Mouse (Mus musculus) heart, adult 2 months (tissue): ENCODE measurements around the gene Nptn. TPM values are rescaled to one million over a fixed set of nuclear protein-coding genes. Genes with fewer than 3 reads are reported as not detected.
"Not testable (repeated sequence)": the region's sequence is repeated elsewhere in the genome, so short reads cannot be mapped to it uniquely, and the experiment has no call there.

Source experiments
- DNase-seq, 2 experiments: peaks; one replicate each; pipeline ENCODE4 v3.0.0; 2021
- H3K27ac ChIP-seq: fragments of 200-600 bp; 2 replicates; pipeline ENCODE4 v1.8.1; 2022
- H3K27me3 ChIP-seq: fragments of 200-500 bp; 2 replicates; pipeline ENCODE4 v1.6.1; 2012; ENCODE audit warnings: mild to moderate bottlenecking, low read length, inconsistent platforms, mixed read lengths; ENCODE audit not compliant: control insufficient read depth, insufficient read depth
- H3K36me3 ChIP-seq: fragments of 200-500 bp; 2 replicates; pipeline ENCODE4 v1.6.1; 2012; ENCODE audit warnings: low read length, inconsistent platforms; ENCODE audit not compliant: control insufficient read depth, insufficient read depth
- H3K4me1 ChIP-seq: fragments of 200-500 bp; 2 replicates; pipeline ENCODE4 v1.6.1; 2011; ENCODE audit warnings: low read length; ENCODE audit not compliant: control insufficient read depth, insufficient read depth
- H3K4me3 ChIP-seq: fragments of 200-600 bp; 2 replicates; pipeline ENCODE4 v1.8.1; 2022
- H3K79me2 ChIP-seq: fragments of 200-500 bp; replicated peaks from 2 replicates; pipeline ENCODE4 v1.6.1; 2012; ENCODE audit warnings: mild to moderate bottlenecking, inconsistent platforms, low read length, moderate library complexity, mixed read lengths; ENCODE audit not compliant: control insufficient read depth, insufficient read depth
- H3K9ac ChIP-seq: fragments of 200-500 bp; 2 replicates; pipeline ENCODE4 v1.6.1; 2012; ENCODE audit warnings: low read depth, mild to moderate bottlenecking, control low read depth, inconsistent platforms, low read length, mixed read lengths
- CTCF ChIP-seq: fragments of 200-600 bp; IDR thresholded peaks from 2 replicates; pipeline ENCODE4 v1.8.1; 2022; ENCODE audit warnings: antibody characterized with exemption, mild to moderate bottlenecking, moderate library complexity
- EP300 ChIP-seq: fragments of 200-500 bp; IDR thresholded peaks from 2 replicates; pipeline ENCODE4 v1.6.1; 2011; ENCODE audit warnings: low read depth, low read length, control low read depth; ENCODE audit not compliant: insufficient read depth
- POLR2A ChIP-seq: fragments of 200-500 bp; IDR thresholded peaks from 2 replicates; pipeline ENCODE4 v1.6.1; 2011; ENCODE audit warnings: mild to moderate bottlenecking, low read depth, low read length, control low read depth; ENCODE audit not compliant: insufficient read depth
- WGBS: fragments of 180-500 bp; shearing (Covaris S2); methylation state at CpG from one replicate; pipeline ENCODE4 v1.1.7; 2018; 5-methylcytosine and 5-hydroxymethylcytosine counted together
- intact Hi-C: fragments of 180-260 bp; cut with DNase I; formaldehyde crosslinking; loops from one replicate; pipeline ENCODE4 v1.15.1; 2025
- polyA plus RNA-seq: library from polyadenylated mRNA; depleted of rRNA; stranded (reverse); fragments of >200 nt; gene quantifications from 2 replicates; pipeline ENCODE4 v1.2.3, GENCODE M21; 2012
- total RNA-seq, 2 experiments: library from RNA; stranded (reverse); gene quantifications; 2 replicates each; pipeline ENCODE4 v1.2.3; 2021

Gene Nptn
- total and polyA plus RNA-seq, 3 experiments: 123 to 282 (median 124) TPM

GRCm38 (mm10) chr9:58578669-58579068 is 3.4 kb upstream of the Nptn start:
- H3K27ac ChIP-seq: no peak overlapping the region
- DNase-seq: peak; percentile 82
- no peak overlapping the region for H3K9ac ChIP-seq
- TF ChIP-seq EP300 (peak; percentile 93), POLR2A (no peak)
- WGBS: 10% methylated on average over 3 of the region's 3 CpGs
- no peaks in the 10 kb centered on the region for H3K79me2 ChIP-seq
- H3K36me3 ChIP-seq: no peaks in the 10 kb centered on the region
- peaks cover 6% of the 10 kb centered on the region for H3K4me1 ChIP-seq
- no peak overlapping the region for H3K4me3 ChIP-seq
- intact Hi-C loops: loop anchor here (1.0 kb wide), 2 partner anchors 38 to 74 kb away; no protein-coding TSS in a partner anchor
- no peaks in the 10 kb centered on the region for H3K27me3 ChIP-seq

DNA sequence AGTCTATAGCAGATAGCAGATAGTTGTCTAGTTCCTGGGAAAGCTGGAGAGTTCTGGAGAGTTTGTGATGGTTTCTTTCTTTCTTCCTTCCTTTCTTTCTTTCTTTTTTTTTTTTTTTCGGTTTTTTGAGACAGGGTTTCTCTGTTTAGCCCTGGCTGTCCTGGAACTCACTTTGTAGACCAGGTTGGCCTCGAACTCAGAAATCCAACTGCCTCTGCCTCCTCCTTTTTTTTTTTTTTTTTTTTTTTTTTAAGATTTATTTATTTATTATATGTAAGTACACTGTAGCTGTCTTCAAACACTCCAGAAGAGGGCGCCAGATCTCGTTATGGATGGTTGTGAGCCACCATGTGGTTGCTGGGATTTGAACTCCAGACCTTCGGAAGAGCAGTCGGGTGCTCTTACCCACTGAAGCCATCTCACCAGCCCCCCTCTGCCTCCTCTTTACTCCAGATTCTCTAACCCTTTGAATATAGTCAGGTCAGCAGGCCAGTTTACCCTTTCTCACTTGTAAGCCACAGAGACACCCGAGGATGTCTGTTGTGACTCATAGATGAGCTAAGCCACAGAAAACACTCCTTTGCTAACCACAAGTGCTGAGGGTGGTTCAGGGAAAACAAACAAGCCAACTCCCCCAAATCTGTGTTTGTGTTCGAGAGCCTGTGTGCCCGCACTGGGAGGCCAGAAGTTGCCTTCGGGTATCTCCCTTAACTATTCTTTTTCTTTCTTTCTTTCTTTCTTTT is 1.4 kb upstream of the Nptn start:
- peak; percentile 34 for TF ChIP-seq CTCF
- H3K79me2 ChIP-seq, H3K27me3 ChIP-seq, H3K4me1 ChIP-seq, DNase-seq, H3K36me3 ChIP-seq, H3K4me3 ChIP-seq, H3K9ac ChIP-seq: not testable (repeated sequence)
- intact Hi-C loops: loop anchor here (2.0 kb wide), 1 partner anchor 38 kb away; no protein-coding TSS in a partner anchor
- WGBS: 69% methylated on average over 10 of the region's 10 CpGs
- H3K27ac ChIP-seq: peak overlapping the region; percentile 84

DNA sequence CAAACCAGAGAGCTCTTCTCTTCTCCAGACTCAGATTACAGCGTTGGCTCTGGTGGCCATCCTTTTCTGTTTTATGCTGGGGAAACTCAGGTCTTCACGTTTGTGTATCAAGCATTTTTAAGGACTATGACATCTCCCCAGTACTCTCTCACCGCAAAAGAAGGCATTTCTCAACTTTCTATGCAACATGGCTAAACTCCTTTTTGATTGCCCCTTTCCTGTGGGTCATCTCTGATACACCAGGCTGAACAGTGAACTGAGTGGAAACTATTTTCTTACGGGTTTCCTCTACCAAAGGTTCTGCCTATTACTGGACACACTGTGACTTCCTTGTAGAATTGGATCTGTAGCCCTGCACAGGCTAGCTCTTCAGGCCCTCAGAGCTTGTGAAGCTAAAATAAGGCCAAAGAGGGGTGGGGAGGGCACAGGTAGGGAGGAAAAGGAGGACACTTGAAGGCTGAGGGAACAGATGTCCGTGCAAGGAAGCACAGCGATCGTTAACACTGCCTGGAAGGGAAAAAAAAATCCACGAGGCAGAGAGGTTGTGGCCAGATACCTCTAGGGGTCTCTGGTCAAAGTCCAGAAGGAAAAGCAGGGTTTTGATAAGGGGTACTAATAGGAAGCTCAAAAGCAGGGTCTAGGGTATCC is 633 bp upstream of the Nptn start:
- Histone ChIP-seq H3K79me2 (peaks cover 2% of the 10 kb centered on the region; the same call in 1 of the 2 replicates), H3K4me1 (peaks cover 8% of the 10 kb centered on the region), H3K9ac (peak overlapping the region; percentile 88), H3K4me3 (peak overlapping the region; percentile 56), H3K27me3 (no peaks in the 10 kb centered on the region), H3K36me3 (peaks cover 7% of the 10 kb centered on the region), H3K27ac (peak overlapping the region; percentile 84)
- intact Hi-C loops: loop anchor here (2.0 kb wide), 1 partner anchor 37 kb away; no protein-coding TSS in a partner anchor
- DNase-seq: no peak
- 16% methylated on average over 8 of the region's 8 CpGs for WGBS
- peak; percentile 13; the same call in 1 of the 2 replicates for TF ChIP-seq CTCF
- no peak for TF ChIP-seq POLR2A
- no peak for TF ChIP-seq EP300

DNA sequence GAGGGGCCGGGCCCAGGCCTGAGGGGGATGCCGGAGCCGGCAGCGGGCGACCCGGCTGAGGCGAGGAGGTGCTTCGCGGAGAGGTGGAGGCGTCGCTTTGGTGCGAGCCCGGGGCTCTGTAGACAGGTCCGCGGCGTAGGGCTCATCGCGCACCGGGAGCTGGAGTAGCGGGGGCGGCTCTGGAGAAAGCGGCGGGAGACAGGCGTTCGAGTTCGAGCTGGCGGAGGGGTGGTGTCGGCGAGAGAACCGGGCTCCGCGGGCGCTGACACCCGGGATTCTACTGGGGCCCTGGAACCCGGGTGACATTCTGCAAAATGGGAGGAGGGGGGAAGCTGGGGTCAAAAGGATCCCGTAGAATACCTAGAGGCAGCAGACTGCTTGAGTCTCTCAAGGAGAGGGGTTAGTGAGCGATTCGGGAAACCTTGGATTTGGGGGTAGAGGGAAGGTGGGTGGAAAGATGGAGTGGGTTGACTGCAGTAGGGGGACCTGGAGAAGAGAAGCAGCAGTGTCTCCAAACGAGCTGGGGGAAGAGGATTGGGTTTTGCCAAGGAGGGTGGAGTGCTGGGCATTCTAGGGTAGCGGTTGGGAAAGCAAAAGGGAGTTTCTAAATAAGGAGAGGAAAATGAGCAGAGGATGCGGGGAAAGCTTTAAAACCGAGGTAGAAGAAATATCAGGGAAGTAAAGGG is 684 bp downstream of the Nptn start:
- intact Hi-C loops: no loop called here
- DNase-seq: no peak
- H3K36me3 ChIP-seq: peaks cover 11% of the 10 kb centered on the region
- H3K27ac ChIP-seq: peak overlapping the region; percentile 96
- H3K4me1 ChIP-seq: peaks cover 9% of the 10 kb centered on the region
- WGBS: 2% methylated on average over 42 of the region's 42 CpGs
- H3K79me2 ChIP-seq: peaks cover 2% of the 10 kb centered on the region; the same call in 1 of the 2 replicates
- peak overlapping the region; percentile 98 for H3K9ac ChIP-seq
- peak overlapping the region; percentile 92 for H3K4me3 ChIP-seq
- H3K27me3 ChIP-seq: no peaks in the 10 kb centered on the region
- no peak for TF ChIP-seq CTCF
- no peak for TF ChIP-seq EP300
- no peak for TF ChIP-seq POLR2A

DNA sequence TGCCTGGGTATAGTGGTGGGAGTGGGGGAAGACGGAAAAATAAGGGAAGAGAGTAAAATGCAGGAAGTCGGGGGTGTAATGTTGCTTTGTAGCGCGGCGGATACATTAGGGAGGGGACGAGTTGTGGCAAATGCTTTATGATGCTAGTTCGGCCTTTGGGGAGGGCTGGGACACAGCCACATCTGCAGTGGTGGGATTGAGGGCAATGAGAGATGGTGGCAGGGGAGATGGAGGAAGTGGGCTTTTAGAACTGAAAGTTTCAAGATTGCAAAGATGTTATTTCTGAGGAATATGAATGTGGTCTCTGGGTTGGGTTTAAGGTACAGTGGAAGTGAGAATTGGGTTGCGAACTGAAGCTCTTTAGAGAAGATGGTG is 1.2 kb downstream of the Nptn start:
- intact Hi-C loops: no loop called here
- peak; percentile 45 to 52 for DNase-seq
- under 1% methylated on average over 8 of the region's 8 CpGs for WGBS

More for the DNA sequence above, 1.2 kb downstream of the Nptn start:
- H3K4me3 ChIP-seq: peak overlapping the region; percentile 92
- peak overlapping the region; percentile 98 for H3K9ac ChIP-seq
- H3K27ac ChIP-seq: peak overlapping the region; percentile 96
- no peaks in the 10 kb centered on the region for H3K27me3 ChIP-seq
- peaks cover 2% of the 10 kb centered on the region; the same call in 1 of the 2 replicates for H3K79me2 ChIP-seq
- H3K4me1 ChIP-seq: peaks cover 9% of the 10 kb centered on the region
- TF ChIP-seq EP300: no peak
- TF ChIP-seq POLR2A: no peak
- no peak for TF ChIP-seq CTCF
- H3K36me3 ChIP-seq: peaks cover 14% of the 10 kb centered on the region
